Mouse (Mus musculus): ENCODE measurements around the gene Slc6a8. TPM values are rescaled to one million over a fixed set of nuclear protein-coding genes. Genes with fewer than 3 reads are reported as not detected.

Gene Slc6a8
- polyA plus RNA-seq, 1 experiment from 2014 or later: 9.2 TPM

- Histone ChIP-seq H3K4me1 (ENCODE audit: control insufficient read depth, insufficient read depth, low read length) (peaks cover 9% of the 10 kb centered on the region; the same call in 1 of the 2 replicates), H3K4me3 (ENCODE audit: low read length) (peak overlapping the region; percentile 72), H3K9me3 (replicated peaks; ENCODE audit: control insufficient read depth, low read length) (no peaks in the 10 kb centered on the region), H3K36me3 (ENCODE audit: control insufficient read depth, insufficient read depth) (0 out of 2 replicates have a peak, but pooled peaks cover 2% of the 10 kb centered on the region), H3K9ac (ENCODE audit: low read length) (peak overlapping the region; percentile 87), H3K27ac (ENCODE audit: low read length) (peak overlapping the region; percentile 81), H3K27me3 (ENCODE audit: control insufficient read depth, insufficient read depth, low read length) (no peaks in the 10 kb centered on the region; the same call in 1 of the 2 replicates), H3K4me2 (ENCODE audit: low read depth, low read length) (peak overlapping the region; percentile 66)
- ATAC-seq (replicated peaks; ENCODE audit: extremely low read depth, insufficient read depth, low FRiP score): peak; percentile 21; the same call in 1 of the 2 replicates
- 24% methylated on average over 20 of the region's 20 CpGs for WGBS
Measured at GRCm38 (mm10) chrX:73673968-73674661, 1.2 kb downstream of the Slc6a8 start.

GRCm38 (mm10) chrX:73675231-73675630, 2.3 kb downstream of the Slc6a8 start:
- Histone ChIP-seq H3K27me3 (ENCODE audit: control insufficient read depth, insufficient read depth, low read length) (no peaks in the 10 kb centered on the region; the same call in 1 of the 2 replicates), H3K4me3 (ENCODE audit: low read length) (peak overlapping the region; percentile 72), H3K9me3 (replicated peaks; ENCODE audit: control insufficient read depth, low read length) (no peaks in the 10 kb centered on the region), H3K4me2 (ENCODE audit: low read depth, low read length) (peak overlapping the region; percentile 66), H3K27ac (ENCODE audit: low read length) (peak overlapping the region; percentile 46), H3K4me1 (ENCODE audit: control insufficient read depth, insufficient read depth, low read length) (peaks cover 9% of the 10 kb centered on the region; the same call in 1 of the 2 replicates), H3K9ac (ENCODE audit: low read length) (peak overlapping the region; percentile 87), H3K36me3 (ENCODE audit: control insufficient read depth, insufficient read depth) (0 out of 2 replicates have a peak, but pooled peaks cover 2% of the 10 kb centered on the region)
- 67% methylated on average over 2 of the region's 2 CpGs for WGBS
- no peak for ATAC-seq (replicated peaks; ENCODE audit: extremely low read depth, insufficient read depth, low FRiP score)

- no peaks in the 10 kb centered on the region; the same call in 1 of the 2 replicates for H3K27me3 ChIP-seq (ENCODE audit: control insufficient read depth, insufficient read depth, low read length)
- H3K4me2 ChIP-seq (ENCODE audit: low read depth, low read length): no peak overlapping the region
- H3K4me1 ChIP-seq (ENCODE audit: control insufficient read depth, insufficient read depth, low read length): peaks cover 9% of the 10 kb centered on the region; the same call in 1 of the 2 replicates
- 0 out of 2 replicates have a peak, but pooled peaks cover 2% of the 10 kb centered on the region for H3K36me3 ChIP-seq (ENCODE audit: control insufficient read depth, insufficient read depth)
- ATAC-seq (replicated peaks; ENCODE audit: extremely low read depth, insufficient read depth, low FRiP score): no peak
- H3K9me3 ChIP-seq (replicated peaks; ENCODE audit: control insufficient read depth, low read length): no peaks in the 10 kb centered on the region
- H3K4me3 ChIP-seq (ENCODE audit: low read length): no peak overlapping the region
- H3K27ac ChIP-seq (ENCODE audit: low read length): no peak overlapping the region
- no peak overlapping the region for H3K9ac ChIP-seq (ENCODE audit: low read length)
- 94% methylated on average over 4 of the region's 4 CpGs for WGBS
Measured at GRCm38 (mm10) chrX:73676668-73677067, 3.7 kb downstream of the Slc6a8 start.

GRCm38 (mm10) chrX:73684156-73684555, 11.2 kb downstream of the Slc6a8 start:
- Histone ChIP-seq H3K4me2 (ENCODE audit: low read depth, low read length) (no peak overlapping the region), H3K36me3 (ENCODE audit: control insufficient read depth, insufficient read depth) (peaks cover 13% of the 10 kb centered on the region; the same call in 1 of the 2 replicates), H3K9ac (ENCODE audit: low read length) (no peak overlapping the region), H3K4me1 (ENCODE audit: control insufficient read depth, insufficient read depth, low read length) (no peaks in the 10 kb centered on the region), H3K27ac (ENCODE audit: low read length) (no peak overlapping the region), H3K4me3 (ENCODE audit: low read length) (no peak overlapping the region), H3K27me3 (ENCODE audit: control insufficient read depth, insufficient read depth, low read length) (no peaks in the 10 kb centered on the region), H3K9me3 (replicated peaks; ENCODE audit: control insufficient read depth, low read length) (no peaks in the 10 kb centered on the region)
- no peak for ATAC-seq (replicated peaks; ENCODE audit: extremely low read depth, insufficient read depth, low FRiP score)
- WGBS: 92% methylated on average over 2 of the region's 2 CpGs

GRCm38 (mm10) chrX:73684978-73685377, 12.0 kb downstream of the Slc6a8 start:
- H3K9me3 ChIP-seq (replicated peaks; ENCODE audit: control insufficient read depth, low read length): no peaks in the 10 kb centered on the region
- no peak for ATAC-seq (replicated peaks; ENCODE audit: extremely low read depth, insufficient read depth, low FRiP score)
- no peaks in the 10 kb centered on the region for H3K4me1 ChIP-seq (ENCODE audit: control insufficient read depth, insufficient read depth, low read length)
- H3K9ac ChIP-seq (ENCODE audit: low read length): no peak overlapping the region
- H3K27me3 ChIP-seq (ENCODE audit: control insufficient read depth, insufficient read depth, low read length): no peaks in the 10 kb centered on the region
- H3K36me3 ChIP-seq (ENCODE audit: control insufficient read depth, insufficient read depth): peaks cover 13% of the 10 kb centered on the region; the same call in 1 of the 2 replicates
- peak overlapping the region; percentile 88 for H3K27ac ChIP-seq (ENCODE audit: low read length)
- no peak overlapping the region for H3K4me2 ChIP-seq (ENCODE audit: low read depth, low read length)
- H3K4me3 ChIP-seq (ENCODE audit: low read length): no peak overlapping the region

GRCm38 (mm10) chrX:73685629-73686028, 12.7 kb downstream of the Slc6a8 start:
- ATAC-seq (replicated peaks; ENCODE audit: extremely low read depth, insufficient read depth, low FRiP score): peak; percentile 84
- H3K4me1 ChIP-seq (ENCODE audit: control insufficient read depth, insufficient read depth, low read length): no peaks in the 10 kb centered on the region
- 52% methylated on average over 3 of the region's 3 CpGs for WGBS
- peak overlapping the region; percentile 88 for H3K27ac ChIP-seq (ENCODE audit: low read length)
- no peaks in the 10 kb centered on the region for H3K27me3 ChIP-seq (ENCODE audit: control insufficient read depth, insufficient read depth, low read length)
- H3K36me3 ChIP-seq (ENCODE audit: control insufficient read depth, insufficient read depth): peaks cover 13% of the 10 kb centered on the region; the same call in 1 of the 2 replicates
- H3K4me3 ChIP-seq (ENCODE audit: low read length): no peak overlapping the region
- no peaks in the 10 kb centered on the region for H3K9me3 ChIP-seq (replicated peaks; ENCODE audit: control insufficient read depth, low read length)
- no peak overlapping the region for H3K4me2 ChIP-seq (ENCODE audit: low read depth, low read length)
- H3K9ac ChIP-seq (ENCODE audit: low read length): peak overlapping the region; percentile 61

GRCm38 (mm10) chrX:73690917-73691629, 18.1 kb downstream of the Slc6a8 start:
- Histone ChIP-seq H3K27me3 (ENCODE audit: control insufficient read depth, insufficient read depth, low read length) (no peaks in the 10 kb centered on the region), H3K9ac (ENCODE audit: low read length) (no peak overlapping the region), H3K4me3 (ENCODE audit: low read length) (no peak overlapping the region), H3K4me1 (ENCODE audit: control insufficient read depth, insufficient read depth, low read length) (no peaks in the 10 kb centered on the region), H3K9me3 (replicated peaks; ENCODE audit: control insufficient read depth, low read length) (no peaks in the 10 kb centered on the region), H3K4me2 (ENCODE audit: low read depth, low read length) (no peak overlapping the region), H3K36me3 (ENCODE audit: control insufficient read depth, insufficient read depth) (peaks cover 11% of the 10 kb centered on the region; the same call in 1 of the 2 replicates), H3K27ac (ENCODE audit: low read length) (no peak overlapping the region)
- peak; percentile 79 for ATAC-seq (replicated peaks; ENCODE audit: extremely low read depth, insufficient read depth, low FRiP score)
- WGBS: 44% methylated on average over 5 of the region's 5 CpGs

GRCm38 (mm10) chrX:73700472-73700871, 27.5 kb downstream of the Slc6a8 start:
- Histone ChIP-seq H3K27me3 (ENCODE audit: control insufficient read depth, insufficient read depth, low read length) (no peaks in the 10 kb centered on the region), H3K9ac (ENCODE audit: low read length) (no peak overlapping the region), H3K4me1 (ENCODE audit: control insufficient read depth, insufficient read depth, low read length) (no peaks in the 10 kb centered on the region), H3K4me2 (ENCODE audit: low read depth, low read length) (no peak overlapping the region), H3K4me3 (ENCODE audit: low read length) (no peak overlapping the region), H3K9me3 (replicated peaks; ENCODE audit: control insufficient read depth, low read length) (no peaks in the 10 kb centered on the region), H3K36me3 (ENCODE audit: control insufficient read depth, insufficient read depth) (0 out of 2 replicates have a peak, but pooled peaks cover 4% of the 10 kb centered on the region), H3K27ac (ENCODE audit: low read length) (no peak overlapping the region)
- WGBS: 82% methylated on average over 1 of the region's 1 CpGs
- no peak for ATAC-seq (replicated peaks; ENCODE audit: extremely low read depth, insufficient read depth, low FRiP score)

Data from heart, embryonic 16.5 days (tissue).